Mouse (Mus musculus) brain, embryonic 14.5 days (tissue): ENCODE measurements around the gene Chd2. TPM values are rescaled to one million over a fixed set of nuclear protein-coding genes. Genes with fewer than 3 reads are reported as not detected.
A peak's percentile ranks its signal among the peaks of the same experiment; 100 is the strongest.

Experiments used
- DNase-seq: peaks from one replicate; pipeline ENCODE4 v3.0.0-alpha.2; 2011; ENCODE audit warnings: low read depth
- CTCF ChIP-seq: fragments of 200-500 bp; IDR thresholded peaks from 2 replicates; pipeline ENCODE4 v1.5.1; 2012; ENCODE audit warnings: inconsistent platforms, mild to moderate bottlenecking, moderate library complexity, borderline replicate concordance; ENCODE audit not compliant: insufficient read depth, insufficient read length; ENCODE audit errors: extremely low read depth
- POLR2A ChIP-seq: fragments of 200-500 bp; IDR thresholded peaks from 2 replicates; pipeline ENCODE4 v1.6.1; 2012; ENCODE audit warnings: mild to moderate bottlenecking, inconsistent platforms, borderline replicate concordance; ENCODE audit not compliant: poor library complexity, insufficient read depth, insufficient read length, severe bottlenecking; ENCODE audit errors: extremely low read depth
- polyA plus RNA-seq: library from polyadenylated mRNA; depleted of rRNA; stranded (reverse); fragments of >200 nt; gene quantifications from 2 replicates; pipeline ENCODE4 v1.2.3, GENCODE M21; 2012

Chd2 gene
- polyA plus RNA-seq, 1 experiment = 54.9 TPM

- TF ChIP-seq POLR2A = no peak
- no peak for DNase-seq
Measured at GRCm38 (mm10) chr7:73423236-73423635, 118.4 kb downstream of the Chd2 start.

GRCm38 (mm10) chr7:73422223-73423113, 119.2 kb downstream of the Chd2 start:
- peak; percentile 90 for DNase-seq
- TF ChIP-seq POLR2A (no peak), CTCF (peak; percentile 93)

DNA sequence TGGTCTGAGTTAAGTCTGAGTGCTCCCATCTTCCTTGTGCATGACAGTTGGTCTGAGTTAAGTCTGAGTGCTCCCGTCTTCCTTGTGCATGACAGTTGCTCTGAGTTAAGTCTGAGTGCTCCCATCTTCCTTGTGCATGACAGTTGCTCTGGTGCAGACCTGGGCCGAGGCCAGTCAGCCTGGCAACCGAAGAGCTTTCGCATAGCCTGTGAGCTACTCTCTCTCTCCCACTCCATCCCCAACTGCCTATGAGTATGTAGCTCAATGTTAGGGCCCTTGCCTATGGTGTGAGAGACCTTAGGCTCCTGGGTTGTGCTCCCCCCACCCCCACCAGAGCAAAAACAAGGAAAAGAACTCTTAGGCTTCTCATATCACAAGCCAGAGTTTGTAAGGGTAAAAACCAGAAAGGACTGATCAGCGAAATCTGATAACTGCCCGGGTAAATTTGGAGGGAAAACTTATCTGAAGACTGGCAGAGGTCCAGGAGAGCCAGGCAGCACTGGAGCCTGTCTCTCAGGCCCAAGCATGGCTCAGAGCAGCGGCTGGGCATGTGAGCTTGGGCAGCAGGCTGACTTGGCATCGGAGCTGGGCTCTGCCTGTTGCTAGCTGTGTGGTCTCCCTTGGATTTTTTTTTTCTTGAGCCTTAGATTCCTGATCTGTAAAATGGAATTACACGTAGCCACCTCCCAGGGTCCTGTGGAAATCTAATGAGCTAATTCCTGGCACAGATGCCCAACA, 120.2 kb downstream of the Chd2 start:
- DNase-seq = peak; percentile 82
- no peak for TF ChIP-seq CTCF

GRCm38 (mm10) chr7:73420827-73421226, 120.8 kb downstream of the Chd2 start:
- no peak for DNase-seq
- no peak for TF ChIP-seq POLR2A
- no peak for TF ChIP-seq CTCF

DNA sequence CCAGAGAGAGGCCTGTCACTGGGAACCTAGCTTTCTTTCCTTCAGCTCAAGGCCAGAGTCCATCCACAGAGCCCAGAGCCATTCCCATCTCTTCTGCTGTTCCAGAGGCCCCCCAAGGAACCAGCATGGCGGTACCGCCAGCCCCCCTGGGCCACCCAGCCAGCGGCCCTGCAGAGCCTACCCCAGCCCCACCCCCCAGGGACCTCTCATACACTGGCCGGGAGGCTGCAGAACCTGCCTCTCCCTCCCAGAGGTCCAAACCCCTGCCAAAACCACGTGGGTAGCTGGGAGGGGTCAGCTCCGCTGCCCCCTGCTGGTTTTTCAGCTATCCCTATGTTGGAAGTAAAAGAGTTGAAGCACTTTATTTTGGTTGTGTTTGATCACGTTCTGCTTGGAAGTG, 122.3 kb downstream of the Chd2 start:
- no peak for DNase-seq
- TF ChIP-seq POLR2A (no peak), CTCF (peak; percentile 26; the same call in 1 of the 2 replicates)

- no peak for TF ChIP-seq CTCF
- no peak for TF ChIP-seq POLR2A
- no peak for DNase-seq
Measured at GRCm38 (mm10) chr7:73414192-73414591, 127.4 kb downstream of the Chd2 start.

DNA sequence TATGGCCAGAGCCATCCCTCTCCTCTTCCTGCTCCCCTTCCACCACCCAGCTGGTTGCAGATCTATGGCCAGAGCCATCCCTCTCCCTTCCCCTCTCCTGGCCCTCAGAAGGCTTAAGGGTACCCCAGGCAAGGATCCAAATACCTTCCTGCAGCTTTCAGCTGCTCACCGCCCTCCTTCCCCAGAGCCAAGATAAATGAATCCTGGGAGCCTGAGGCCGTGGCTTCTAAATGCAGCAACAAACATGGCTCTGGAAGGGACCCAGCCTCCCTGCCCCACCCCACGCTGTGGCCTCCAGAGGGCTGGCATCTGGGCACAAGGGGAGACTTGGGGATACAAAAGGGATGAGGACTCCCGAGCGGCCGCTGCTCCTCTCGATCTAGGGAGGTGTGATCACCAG, 129.2 kb downstream of the Chd2 start:
- DNase-seq = peak; percentile 75
- TF ChIP-seq POLR2A (no peak), CTCF (no peak)

DNA sequence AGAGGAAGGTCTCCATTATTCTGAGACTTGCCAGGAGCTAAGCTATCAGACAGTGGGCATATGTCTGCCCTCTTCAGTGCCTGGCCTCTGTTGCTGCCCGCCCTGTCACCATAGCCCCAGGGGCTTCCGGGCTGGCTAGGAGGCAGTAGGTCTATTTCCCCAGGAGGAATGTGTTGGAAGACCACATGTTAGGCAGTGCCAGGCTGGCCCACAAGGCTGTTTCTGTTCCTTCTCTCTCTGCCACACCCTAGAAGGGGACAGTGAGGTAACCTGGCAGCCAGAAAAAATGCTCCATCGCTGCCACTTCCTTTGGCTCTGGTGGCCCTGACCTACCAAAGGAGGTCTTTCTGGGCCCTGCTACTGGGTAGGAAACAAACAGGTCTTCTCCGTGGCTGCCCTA, 129.6 kb downstream of the Chd2 start:
- no peak for DNase-seq
- no peak for TF ChIP-seq CTCF
- no peak for TF ChIP-seq POLR2A

DNA sequence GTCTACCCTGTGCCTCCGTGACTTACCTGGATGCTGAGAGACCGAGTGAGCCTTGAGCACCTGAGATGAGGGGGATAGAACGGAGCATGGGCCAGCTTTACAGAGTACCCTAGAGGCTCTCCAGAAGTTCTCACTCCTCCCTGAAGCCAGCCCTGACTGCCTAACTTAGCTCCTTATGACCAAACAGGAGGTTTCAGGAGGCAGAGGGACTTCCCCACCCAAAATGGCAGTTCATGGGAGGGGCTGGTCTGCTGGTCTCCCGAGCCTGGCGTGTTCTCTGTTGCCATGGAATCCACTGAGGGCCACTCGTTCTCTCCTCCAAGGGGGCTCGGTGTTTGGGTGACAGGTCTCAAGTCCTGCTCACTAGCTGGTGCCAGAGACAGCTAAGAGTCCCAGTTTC, 130.1 kb downstream of the Chd2 start:
- TF ChIP-seq CTCF (no peak), POLR2A (no peak)
- no peak for DNase-seq

- no peak for TF ChIP-seq POLR2A
- no peak for TF ChIP-seq CTCF
Measured at GRCm38 (mm10) chr7:73405550-73405949, 136.1 kb downstream of the Chd2 start.

GRCm38 (mm10) chr7:73403538-73403937, 138.1 kb downstream of the Chd2 start:
- DNase-seq = no peak
- TF ChIP-seq CTCF = no peak
- TF ChIP-seq POLR2A = no peak

More at GRCm38 (mm10) chr7:73405550-73405949, 136.1 kb downstream of the Chd2 start:
- no peak for DNase-seq

- no peak for DNase-seq
- TF ChIP-seq CTCF = no peak
- TF ChIP-seq POLR2A = no peak
Measured at GRCm38 (mm10) chr7:73402671-73403070, 139.0 kb downstream of the Chd2 start.

GRCm38 (mm10) chr7:73402106-73402505, 139.5 kb downstream of the Chd2 start:
- no peak for TF ChIP-seq POLR2A
- TF ChIP-seq CTCF = no peak
- peak; percentile 91 for DNase-seq
